Mouse (Mus musculus) kidney, postnatal 36 days (tissue): ENCODE results near the gene Gpc1.

ENCODE experiments used
- DNase-seq, 2 experiments: peaks; one replicate each; pipeline ENCODE4 v3.0.0; 2021 to 2022; ENCODE audit warnings: mixed read lengths in 2 of 2

Gene Gpc1

GRCm38 (mm10) chr1:92888901-92889655 lies 57.6 kb downstream of the Gpc1 start:
- DNase-seq, result no peak

- DNase-seq, result no peak
Measured at GRCm38 (mm10) chr1:92892791-92893190, 61.3 kb downstream of the Gpc1 start.

- no peak for DNase-seq
Measured at GRCm38 (mm10) chr1:92893896-92894295, 62.5 kb downstream of the Gpc1 start.

- DNase-seq, result peak; percentile 74 to 87
Measured at GRCm38 (mm10) chr1:92895089-92895488, 63.6 kb downstream of the Gpc1 start.

- peak; percentile 77 for DNase-seq
Measured at GRCm38 (mm10) chr1:92902786-92903185, 71.3 kb downstream of the Gpc1 start, which contains the start of gene Ankmy1. TSS of gene Ankmy1 (minus strand) at chr1:92902906.

GRCm38 (mm10) chr1:92903627-92904026 lies 72.2 kb downstream of the Gpc1 start:
- no peak for DNase-seq

- no peak for DNase-seq
Measured at GRCm38 (mm10) chr1:92905703-92906310, 74.4 kb downstream of the Gpc1 start.

- DNase-seq, result peak; percentile 96 to 97
Measured at GRCm38 (mm10) chr1:92906779-92907631, 75.6 kb downstream of the Gpc1 start, which contains the start of gene Dusp28. TSS of gene Dusp28 (plus strand) at chr1:92906981.

GRCm38 (mm10) chr1:92907632-92908360 lies 76.4 kb downstream of the Gpc1 start:
- DNase-seq, result no peak

GRCm38 (mm10) chr1:92908664-92909063 lies 77.2 kb downstream of the Gpc1 start:
- no peak for DNase-seq

- DNase-seq, result peak; percentile 23
Measured at GRCm38 (mm10) chr1:92909068-92909467, 77.6 kb downstream of the Gpc1 start.
